Mouse (Mus musculus): ENCODE data around the gene Rgs14. TPM values are rescaled to one million over a fixed set of nuclear protein-coding genes. Genes with fewer than 3 reads are reported as not detected.

Rgs14 gene
- polyA plus RNA-seq, 1 experiment from 2014 or later, result 0.31 TPM

- H3K36me3 ChIP-seq (ENCODE audit: control insufficient read depth, insufficient read depth, low read length), result no peaks in the 10 kb centered on the region
- 70% methylated on average over 10 of the region's 10 CpGs for WGBS (ENCODE audit: insufficient replicate concordance)
Measured at GRCm38 (mm10) chr13:55431889-55432685, 62.6 kb downstream of the Rgs14 start.

More at GRCm38 (mm10) chr13:55431889-55432685, 62.6 kb downstream of the Rgs14 start:
- Histone ChIP-seq H3K4me2 (no peak overlapping the region), H3K4me1 (ENCODE audit: control insufficient read depth, insufficient read depth, low read length) (no peaks in the 10 kb centered on the region), H3K4me3 (ENCODE audit: low read depth, low read length) (no peak overlapping the region), H3K9me3 (replicated peaks; ENCODE audit: control insufficient read depth, low read length) (no peaks in the 10 kb centered on the region; the same call in 1 of the 2 replicates), H3K9ac (ENCODE audit: low read depth, low read length) (no peak overlapping the region), H3K27ac (ENCODE audit: low read depth, low read length) (no peak overlapping the region), H3K27me3 (ENCODE audit: control insufficient read depth, insufficient read depth, low read length) (no peaks in the 10 kb centered on the region)
- no peak for ATAC-seq (replicated peaks; ENCODE audit: insufficient number of reproducible peaks, low FRiP score, low TSS enrichment)

Other genes starting within 250 kb of the Rgs14 start
- gene Gm17617, start 236.2 kb upstream of the Rgs14 start, polyA plus RNA-seq (2014; fragmentation: Nextera tagmentation; extraction: Ambion mirVana), result not detected in 2 replicates
- 0.56 and 0.64 TPM in 2 replicates for gene Fgfr4, start 217.1 kb upstream of the Rgs14 start, polyA plus RNA-seq (2014; fragmentation: Nextera tagmentation; extraction: Ambion mirVana)
- 41.8 and 72.1 TPM in 2 replicates for gene Nsd1, start 159.9 kb upstream of the Rgs14 start, polyA plus RNA-seq (2014; fragmentation: Nextera tagmentation; extraction: Ambion mirVana)
- gene Prelid1, start 49.2 kb upstream of the Rgs14 start, polyA plus RNA-seq (2014; fragmentation: Nextera tagmentation; extraction: Ambion mirVana), result 428 and 447 TPM in 2 replicates
- 56.3 and 64.3 TPM in 2 replicates for gene Rab24, start 47.8 kb upstream of the Rgs14 start, polyA plus RNA-seq (2014; fragmentation: Nextera tagmentation; extraction: Ambion mirVana)
- 17.6 and 18.0 TPM in 2 replicates for gene Mxd3, start 39.9 kb upstream of the Rgs14 start, polyA plus RNA-seq (2014; fragmentation: Nextera tagmentation; extraction: Ambion mirVana)
- gene Lman2, start 6.9 kb upstream of the Rgs14 start, polyA plus RNA-seq (2014; fragmentation: Nextera tagmentation; extraction: Ambion mirVana), result 72.5 and 90.8 TPM in 2 replicates
- not detected in 2 replicates for gene Slc34a1, start 28.5 kb downstream of the Rgs14 start, polyA plus RNA-seq (2014; fragmentation: Nextera tagmentation; extraction: Ambion mirVana)
- not detected in 2 replicates for gene Pfn3, start 45.5 kb downstream of the Rgs14 start, polyA plus RNA-seq (2014; fragmentation: Nextera tagmentation; extraction: Ambion mirVana)
- 0.42 and 1.5 TPM in 2 replicates for gene F12, start 57.1 kb downstream of the Rgs14 start, polyA plus RNA-seq (2014; fragmentation: Nextera tagmentation; extraction: Ambion mirVana)
- gene Grk6, start 75.3 kb downstream of the Rgs14 start, polyA plus RNA-seq (2014; fragmentation: Nextera tagmentation; extraction: Ambion mirVana), result 24.3 and 26.9 TPM in 2 replicates
- 0.21 and 0.34 TPM in 2 replicates for gene Prr7, start 94.5 kb downstream of the Rgs14 start, polyA plus RNA-seq (2014; fragmentation: Nextera tagmentation; extraction: Ambion mirVana)
- 64.1 and 83.0 TPM in 2 replicates for gene Dbn1, start 118.4 kb downstream of the Rgs14 start, polyA plus RNA-seq (2014; fragmentation: Nextera tagmentation; extraction: Ambion mirVana)
- 439 and 451 TPM in 2 replicates for gene Pdlim7, start 143.9 kb downstream of the Rgs14 start, polyA plus RNA-seq (2014; fragmentation: Nextera tagmentation; extraction: Ambion mirVana)
- 0.90 and 1.1 TPM in 2 replicates for gene Dok3, start 159.6 kb downstream of the Rgs14 start, polyA plus RNA-seq (2014; fragmentation: Nextera tagmentation; extraction: Ambion mirVana)
- 36.5 and 39.9 TPM in 2 replicates for gene Ddx41, start 166.9 kb downstream of the Rgs14 start, polyA plus RNA-seq (2014; fragmentation: Nextera tagmentation; extraction: Ambion mirVana)
- gene Fam193b, start 201.4 kb downstream of the Rgs14 start, polyA plus RNA-seq (2014; fragmentation: Nextera tagmentation; extraction: Ambion mirVana), result 19.1 and 21.9 TPM in 2 replicates
- gene Tmed9, start 204.0 kb downstream of the Rgs14 start, polyA plus RNA-seq (2014; fragmentation: Nextera tagmentation; extraction: Ambion mirVana), result 58.5 and 63.3 TPM in 2 replicates
- gene B4galt7, start 230.2 kb downstream of the Rgs14 start, polyA plus RNA-seq (2014; fragmentation: Nextera tagmentation; extraction: Ambion mirVana), result 15.8 and 18.8 TPM in 2 replicates